Mouse (Mus musculus): ENCODE results near the gene Lgi2. TPM values are rescaled to one million over a fixed set of nuclear protein-coding genes. Genes with fewer than 3 reads are reported as not detected.

The Lgi2 gene
- polyA plus RNA-seq, 1 experiment from 2014 or later, result 6.3 TPM

DNA sequence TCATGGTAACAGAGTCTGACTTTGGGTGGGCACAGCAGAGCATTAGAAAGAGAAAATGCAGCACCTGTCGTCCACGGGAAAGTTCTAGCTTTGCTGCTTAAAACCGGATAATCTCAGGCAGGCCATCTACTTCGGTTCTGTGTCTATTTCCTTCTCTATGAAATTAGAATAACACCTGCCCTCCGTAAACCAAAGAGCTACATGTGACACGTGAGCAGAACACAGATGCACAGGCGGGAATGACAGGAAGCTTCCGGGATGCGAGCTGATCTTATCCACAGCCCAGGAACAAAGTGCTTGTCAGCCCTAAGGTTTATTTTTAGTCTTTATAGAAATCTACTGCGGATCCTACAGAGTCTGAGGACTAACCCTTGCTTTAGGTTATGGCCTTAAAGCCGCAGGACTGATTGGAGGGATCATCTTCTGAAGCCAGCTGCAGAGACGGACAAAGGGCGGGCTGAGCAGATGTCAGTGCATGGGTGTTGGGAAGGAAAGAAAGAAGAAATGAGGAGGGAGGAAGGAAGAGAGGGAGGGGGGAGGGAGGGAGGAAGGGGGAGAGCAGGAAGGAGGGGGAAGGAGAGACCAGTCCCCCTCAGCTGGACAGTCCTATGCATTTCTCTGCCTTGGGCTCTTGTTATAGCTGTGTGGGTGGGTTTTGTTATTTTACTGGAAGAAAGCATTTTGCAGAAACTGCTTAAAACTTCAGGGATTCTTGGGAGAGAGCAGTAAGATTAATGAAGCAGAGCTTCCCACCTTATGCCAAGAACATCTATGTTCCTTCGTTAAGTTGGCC, 31.3 kb downstream of the Lgi2 start:
- Histone ChIP-seq H3K4me2 (no peak overlapping the region), H3K4me1 (peaks cover 16% of the 10 kb centered on the region; the same call in 1 of the 2 replicates), H3K4me3 (no peak overlapping the region), H3K27ac (no peak overlapping the region), H3K9ac (no peak overlapping the region), H3K9me3 (no peaks in the 10 kb centered on the region), H3K36me3 (peaks cover 3% of the 10 kb centered on the region; the same call in 1 of the 2 replicates), H3K27me3 (no peaks in the 10 kb centered on the region)
- ATAC-seq (ENCODE audit: insufficient number of reproducible peaks, insufficient read depth, low FRiP score, low TSS enrichment, low read depth), result no peak
- WGBS, result 73% methylated on average over 14 of the region's 14 CpGs

DNA sequence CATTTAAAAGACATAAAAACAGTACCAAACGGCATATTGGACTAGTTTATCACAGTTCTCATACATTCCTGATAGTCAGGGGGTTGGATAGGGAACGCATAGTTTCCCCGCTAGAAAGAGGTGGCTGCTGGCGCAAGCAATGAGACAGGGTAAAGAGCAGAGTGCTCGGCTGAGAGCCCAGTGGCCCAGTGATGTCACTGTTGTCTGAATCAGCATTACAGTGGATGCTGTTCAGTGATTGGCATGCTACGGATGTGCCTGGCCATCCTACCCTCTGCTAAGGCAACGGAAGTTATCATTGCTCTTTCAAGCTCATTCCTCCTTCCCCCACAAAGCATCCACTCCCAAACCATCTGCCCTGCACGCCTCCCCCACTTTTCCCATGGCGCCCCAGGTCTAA, 32.6 kb downstream of the Lgi2 start:
- WGBS, result 77% methylated on average over 9 of the region's 9 CpGs
- H3K9me3 ChIP-seq, result no peaks in the 10 kb centered on the region
- ATAC-seq (ENCODE audit: insufficient number of reproducible peaks, insufficient read depth, low FRiP score, low TSS enrichment, low read depth), result no peak

GRCm38 (mm10) chr5:52528545-52528944, 37.7 kb downstream of the Lgi2 start:
- no peaks in the 10 kb centered on the region for H3K9me3 ChIP-seq
- H3K36me3 ChIP-seq, result no peaks in the 10 kb centered on the region
- 64% methylated on average over 7 of the region's 7 CpGs for WGBS
- no peaks in the 10 kb centered on the region for H3K4me1 ChIP-seq
- no peak overlapping the region for H3K4me2 ChIP-seq
- no peak overlapping the region for H3K4me3 ChIP-seq
- H3K27ac ChIP-seq, result no peak overlapping the region
- no peaks in the 10 kb centered on the region; the same call in 1 of the 2 replicates for H3K27me3 ChIP-seq
- ATAC-seq (ENCODE audit: insufficient number of reproducible peaks, insufficient read depth, low FRiP score, low TSS enrichment, low read depth), result no peak
- H3K9ac ChIP-seq, result no peak overlapping the region

More for the DNA sequence above, 32.6 kb downstream of the Lgi2 start:
- Histone ChIP-seq H3K9ac (no peak overlapping the region), H3K4me2 (no peak overlapping the region), H3K27me3 (no peaks in the 10 kb centered on the region), H3K4me3 (no peak overlapping the region), H3K4me1 (peaks cover 10% of the 10 kb centered on the region; the same call in 1 of the 2 replicates), H3K27ac (no peak overlapping the region), H3K36me3 (peaks cover 3% of the 10 kb centered on the region; the same call in 1 of the 2 replicates)

GRCm38 (mm10) chr5:52526324-52526986, 39.8 kb downstream of the Lgi2 start:
- no peak overlapping the region for H3K4me3 ChIP-seq
- WGBS, result 91% methylated on average over 8 of the region's 8 CpGs
- no peak overlapping the region for H3K27ac ChIP-seq
- H3K9me3 ChIP-seq, result no peaks in the 10 kb centered on the region
- H3K4me1 ChIP-seq, result no peaks in the 10 kb centered on the region
- no peak overlapping the region for H3K9ac ChIP-seq
- no peak for ATAC-seq (ENCODE audit: insufficient number of reproducible peaks, insufficient read depth, low FRiP score, low TSS enrichment, low read depth)
- no peak overlapping the region for H3K4me2 ChIP-seq
- no peaks in the 10 kb centered on the region; the same call in none of the 2 replicates for H3K27me3 ChIP-seq
- no peaks in the 10 kb centered on the region for H3K36me3 ChIP-seq

GRCm38 (mm10) chr5:52524207-52524606, 42.1 kb downstream of the Lgi2 start:
- no peak overlapping the region for H3K4me2 ChIP-seq
- no peaks in the 10 kb centered on the region for H3K4me1 ChIP-seq
- ATAC-seq (ENCODE audit: insufficient number of reproducible peaks, insufficient read depth, low FRiP score, low TSS enrichment, low read depth), result no peak
- 42% methylated on average over 3 of the region's 3 CpGs for WGBS
- no peak overlapping the region for H3K4me3 ChIP-seq
- H3K27ac ChIP-seq, result no peak overlapping the region
- H3K9me3 ChIP-seq, result no peaks in the 10 kb centered on the region
- no peaks in the 10 kb centered on the region for H3K36me3 ChIP-seq
- H3K9ac ChIP-seq, result 0 out of 2 replicates have a peak overlapping the region, but pooled peaks have one; percentile 1
- H3K27me3 ChIP-seq, result no peaks in the 10 kb centered on the region; the same call in none of the 2 replicates

DNA sequence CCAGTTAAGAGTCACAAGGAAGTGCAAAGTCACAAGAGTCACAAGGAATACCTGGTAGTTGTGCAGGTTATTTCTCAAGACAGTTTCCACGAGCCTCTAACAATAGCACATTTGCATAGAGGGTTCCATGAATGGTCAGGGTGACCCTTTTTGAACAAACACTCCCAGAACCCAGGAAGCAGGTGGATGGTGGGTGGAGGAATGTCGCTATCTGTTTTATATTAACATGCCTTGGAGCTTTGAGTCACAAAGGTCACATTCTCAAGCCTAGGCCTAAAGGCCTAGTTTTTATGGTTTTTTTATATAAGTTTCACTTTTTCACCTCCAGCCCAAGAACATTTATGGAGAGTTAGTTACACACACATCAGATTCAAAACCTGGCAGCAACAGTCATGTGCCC, 46.3 kb downstream of the Lgi2 start:
- Histone ChIP-seq H3K4me1 (peaks cover 11% of the 10 kb centered on the region; the same call in 1 of the 2 replicates), H3K4me2 (no peak overlapping the region), H3K36me3 (no peaks in the 10 kb centered on the region), H3K4me3 (no peak overlapping the region), H3K27ac (no peak overlapping the region), H3K27me3 (peaks cover 23% of the 10 kb centered on the region), H3K9ac (no peak overlapping the region), H3K9me3 (no peaks in the 10 kb centered on the region)
- no peak for ATAC-seq (ENCODE audit: insufficient number of reproducible peaks, insufficient read depth, low FRiP score, low TSS enrichment, low read depth)
- WGBS, result 84% methylated on average over 2 of the region's 2 CpGs

- peak overlapping the region; percentile 36 for H3K4me3 ChIP-seq
- H3K9ac ChIP-seq, result 0 out of 2 replicates have a peak overlapping the region, but pooled peaks have one; percentile 40
- H3K4me2 ChIP-seq, result peak overlapping the region; percentile 58
- H3K4me1 ChIP-seq, result peaks cover 11% of the 10 kb centered on the region; the same call in 1 of the 2 replicates
- peaks cover 30% of the 10 kb centered on the region for H3K27me3 ChIP-seq
- H3K27ac ChIP-seq, result no peak overlapping the region
- WGBS, result 19% methylated on average over 21 of the region's 21 CpGs
- H3K36me3 ChIP-seq, result no peaks in the 10 kb centered on the region
- no peak for ATAC-seq (ENCODE audit: insufficient number of reproducible peaks, insufficient read depth, low FRiP score, low TSS enrichment, low read depth)
- no peaks in the 10 kb centered on the region for H3K9me3 ChIP-seq
Observed at GRCm38 (mm10) chr5:52516072-52516476, 50.2 kb downstream of the Lgi2 start.

GRCm38 (mm10) chr5:52515246-52516021, 50.8 kb downstream of the Lgi2 start:
- WGBS, result 22% methylated on average over 22 of the region's 22 CpGs
- H3K4me1 ChIP-seq, result peaks cover 11% of the 10 kb centered on the region; the same call in 1 of the 2 replicates
- no peak overlapping the region for H3K9ac ChIP-seq
- peak overlapping the region; percentile 36 for H3K4me3 ChIP-seq
- ATAC-seq (ENCODE audit: insufficient number of reproducible peaks, insufficient read depth, low FRiP score, low TSS enrichment, low read depth), result no peak
- H3K36me3 ChIP-seq, result no peaks in the 10 kb centered on the region
- H3K27ac ChIP-seq, result no peak overlapping the region
- H3K4me2 ChIP-seq, result peak overlapping the region; percentile 58
- no peaks in the 10 kb centered on the region for H3K9me3 ChIP-seq
- peaks cover 31% of the 10 kb centered on the region for H3K27me3 ChIP-seq

DNA sequence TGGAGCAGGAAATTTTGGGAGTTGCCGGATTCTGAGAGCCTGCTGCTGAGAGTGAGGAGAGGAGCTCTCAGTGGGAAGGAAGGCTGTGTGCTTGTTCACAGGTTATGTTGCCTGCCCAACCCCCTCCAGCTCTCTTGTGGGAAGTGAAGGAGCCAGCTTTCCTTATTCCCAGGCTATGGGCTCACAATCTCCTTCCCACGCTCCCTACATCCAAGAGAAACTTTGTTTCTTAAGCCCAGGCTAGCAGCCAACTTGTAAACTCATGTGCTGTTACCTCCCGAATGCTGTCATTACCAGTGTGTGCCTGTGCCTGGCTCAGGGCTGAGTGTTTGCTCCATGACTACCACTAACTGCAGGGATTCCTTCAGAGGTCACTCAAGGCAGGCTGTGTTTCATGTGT, 55.2 kb downstream of the Lgi2 start:
- peaks cover 15% of the 10 kb centered on the region for H3K27me3 ChIP-seq
- no peak for ATAC-seq (ENCODE audit: insufficient number of reproducible peaks, insufficient read depth, low FRiP score, low TSS enrichment, low read depth)
- peaks cover 8% of the 10 kb centered on the region; the same call in 1 of the 2 replicates for H3K4me1 ChIP-seq
- H3K27ac ChIP-seq, result no peak overlapping the region
- H3K9ac ChIP-seq, result no peak overlapping the region
- H3K4me2 ChIP-seq, result no peak overlapping the region
- H3K36me3 ChIP-seq, result no peaks in the 10 kb centered on the region
- H3K4me3 ChIP-seq, result no peak overlapping the region
- no peaks in the 10 kb centered on the region for H3K9me3 ChIP-seq
- WGBS, result 74% methylated on average over 3 of the region's 3 CpGs

GRCm38 (mm10) chr5:52509416-52509815, 56.8 kb downstream of the Lgi2 start:
- no peak for ATAC-seq (ENCODE audit: insufficient number of reproducible peaks, insufficient read depth, low FRiP score, low TSS enrichment, low read depth)
- H3K9ac ChIP-seq, result no peak overlapping the region
- H3K36me3 ChIP-seq, result no peaks in the 10 kb centered on the region
- H3K4me1 ChIP-seq, result no peaks in the 10 kb centered on the region
- H3K4me2 ChIP-seq, result no peak overlapping the region
- WGBS, result 84% methylated on average over 6 of the region's 6 CpGs
- peaks cover 8% of the 10 kb centered on the region; the same call in 1 of the 2 replicates for H3K27me3 ChIP-seq
- H3K4me3 ChIP-seq, result no peak overlapping the region
- H3K9me3 ChIP-seq, result no peaks in the 10 kb centered on the region
- H3K27ac ChIP-seq, result no peak overlapping the region

- Histone ChIP-seq H3K27ac (no peak overlapping the region), H3K36me3 (no peaks in the 10 kb centered on the region), H3K27me3 (no peaks in the 10 kb centered on the region), H3K4me1 (no peaks in the 10 kb centered on the region), H3K4me3 (no peak overlapping the region), H3K9ac (no peak overlapping the region), H3K4me2 (no peak overlapping the region), H3K9me3 (no peaks in the 10 kb centered on the region)
- ATAC-seq (ENCODE audit: insufficient number of reproducible peaks, insufficient read depth, low FRiP score, low TSS enrichment, low read depth), result no peak
- WGBS, result 83% methylated on average over 13 of the region's 13 CpGs
Observed at GRCm38 (mm10) chr5:52504666-52505065, 61.6 kb downstream of the Lgi2 start.
